Mouse (Mus musculus): Measurements from ENCODE around the gene Lyg2. TPM values are rescaled to one million over a fixed set of nuclear protein-coding genes. Genes with fewer than 3 reads are reported as not detected.

Gene Lyg2
- total and polyA plus RNA-seq, 2 experiments from 2014 or later = not detected

- DNase-seq (ENCODE audit: low spot score) (no peak), ATAC-seq (ENCODE audit: insufficient read depth, low read depth) (no peak)
- no peak overlapping the region for H3K9ac ChIP-seq (replicated peaks; ENCODE audit: low read depth, low read length)
- H3K36me3 ChIP-seq (replicated peaks; ENCODE audit: control insufficient read depth, insufficient read depth, low read length) = no peaks in the 10 kb centered on the region
- WGBS = 51% methylated on average over 10 of the region's 10 CpGs
- H3K27me3 ChIP-seq (ENCODE audit: control insufficient read depth, insufficient read depth, low read length) = no peaks in the 10 kb centered on the region
- H3K9me3 ChIP-seq (replicated peaks; ENCODE audit: control insufficient read depth, low read length) = no peaks in the 10 kb centered on the region
- H3K27ac ChIP-seq (ENCODE audit: low read depth) = no peak overlapping the region
- no peak overlapping the region for H3K4me2 ChIP-seq (ENCODE audit: low read depth, low read length)
- H3K4me3 ChIP-seq (ENCODE audit: low read depth, low read length) = no peak overlapping the region
- no peak for TF ChIP-seq EP300 (IDR thresholded peaks at IDR 0.05; ENCODE audit: low read depth)
- TF ChIP-seq CTCF (IDR thresholded peaks at IDR 0.05; ENCODE audit: low read depth) = no peak
- peaks cover 15% of the 10 kb centered on the region for H3K4me1 ChIP-seq (ENCODE audit: control insufficient read depth, insufficient read depth)
Measured at GRCm38 (mm10) chr1:37868640-37869039, 47.7 kb downstream of the Lyg2 start.

- no peak for ATAC-seq (ENCODE audit: insufficient read depth, low read depth)
- Histone ChIP-seq H3K4me3 (ENCODE audit: low read depth, low read length) (no peak overlapping the region), H3K9me3 (replicated peaks; ENCODE audit: control insufficient read depth, low read length) (no peaks in the 10 kb centered on the region), H3K36me3 (replicated peaks; ENCODE audit: control insufficient read depth, insufficient read depth, low read length) (no peaks in the 10 kb centered on the region), H3K9ac (replicated peaks; ENCODE audit: low read depth, low read length) (no peak overlapping the region), H3K4me2 (ENCODE audit: low read depth, low read length) (no peak overlapping the region), H3K27ac (ENCODE audit: low read depth) (no peak overlapping the region), H3K27me3 (ENCODE audit: control insufficient read depth, insufficient read depth, low read length) (no peaks in the 10 kb centered on the region), H3K4me1 (ENCODE audit: control insufficient read depth, insufficient read depth) (peaks cover 11% of the 10 kb centered on the region; the same call in 1 of the 2 replicates)
- DNase-seq (ENCODE audit: low spot score) = no peak
- no peak for TF ChIP-seq CTCF (IDR thresholded peaks at IDR 0.05; ENCODE audit: low read depth)
- TF ChIP-seq EP300 (IDR thresholded peaks at IDR 0.05; ENCODE audit: low read depth) = no peak
- WGBS = 58% methylated on average over 10 of the region's 10 CpGs
Measured at GRCm38 (mm10) chr1:37867684-37868322, 48.5 kb downstream of the Lyg2 start.

- 67% methylated on average over 1 of the region's 1 CpGs for WGBS
- TF ChIP-seq EP300 (IDR thresholded peaks at IDR 0.05; ENCODE audit: low read depth) (no peak), CTCF (IDR thresholded peaks at IDR 0.05; ENCODE audit: low read depth) (peak; percentile 63)
- Histone ChIP-seq H3K27me3 (ENCODE audit: control insufficient read depth, insufficient read depth, low read length) (no peaks in the 10 kb centered on the region), H3K9me3 (replicated peaks; ENCODE audit: control insufficient read depth, low read length) (no peaks in the 10 kb centered on the region), H3K4me3 (ENCODE audit: low read depth, low read length) (no peak overlapping the region), H3K36me3 (replicated peaks; ENCODE audit: control insufficient read depth, insufficient read depth, low read length) (no peaks in the 10 kb centered on the region), H3K4me1 (ENCODE audit: control insufficient read depth, insufficient read depth) (peaks cover 11% of the 10 kb centered on the region; the same call in 1 of the 2 replicates), H3K9ac (replicated peaks; ENCODE audit: low read depth, low read length) (no peak overlapping the region), H3K27ac (ENCODE audit: low read depth) (no peak overlapping the region), H3K4me2 (ENCODE audit: low read depth, low read length) (no peak overlapping the region)
- peak; percentile 8 for DNase-seq (ENCODE audit: low spot score)
- ATAC-seq (ENCODE audit: insufficient read depth, low read depth) = no peak
Measured at GRCm38 (mm10) chr1:37867056-37867455, 49.2 kb downstream of the Lyg2 start.

GRCm38 (mm10) chr1:37866286-37866685 is 50.0 kb downstream of the Lyg2 start, which contains the start of gene Tsga10:
Gene Tsga10 (minus strand): TSS chr1:37866429.
- peak within 1 kb of the TSS; percentile 91 for H3K4me2 ChIP-seq (ENCODE audit: low read depth, low read length)
- ATAC-seq (ENCODE audit: insufficient read depth, low read depth) (no peak), DNase-seq (ENCODE audit: low spot score) (no peak)
- TF ChIP-seq CTCF (IDR thresholded peaks at IDR 0.05; ENCODE audit: low read depth) (no peak), EP300 (IDR thresholded peaks at IDR 0.05; ENCODE audit: low read depth) (no peak)
- WGBS = 82% methylated on average over 6 of the region's 6 CpGs
- H3K4me3 ChIP-seq (ENCODE audit: low read depth, low read length) = peak within 1 kb of the TSS; percentile 58
- H3K36me3 ChIP-seq (replicated peaks; ENCODE audit: control insufficient read depth, insufficient read depth, low read length) = no peaks in the 10 kb centered on the region
- peak within 1 kb of the TSS; percentile 59 for H3K9ac ChIP-seq (replicated peaks; ENCODE audit: low read depth, low read length)
- peaks cover 6% of the 10 kb centered on the region; the same call in 1 of the 2 replicates for H3K4me1 ChIP-seq (ENCODE audit: control insufficient read depth, insufficient read depth)
- H3K9me3 ChIP-seq (replicated peaks; ENCODE audit: control insufficient read depth, low read length) = no peaks in the 10 kb centered on the region
- peak within 1 kb of the TSS; percentile 92 for H3K27ac ChIP-seq (ENCODE audit: low read depth)
- H3K27me3 ChIP-seq (ENCODE audit: control insufficient read depth, insufficient read depth, low read length) = no peaks in the 10 kb centered on the region

GRCm38 (mm10) chr1:37865401-37866215 is 50.7 kb downstream of the Lyg2 start:
- H3K4me3 ChIP-seq (ENCODE audit: low read depth, low read length) = peak overlapping the region; percentile 58
- peak overlapping the region; percentile 59 for H3K9ac ChIP-seq (replicated peaks; ENCODE audit: low read depth, low read length)
- WGBS = 11% methylated on average over 23 of the region's 23 CpGs
- no peaks in the 10 kb centered on the region for H3K27me3 ChIP-seq (ENCODE audit: control insufficient read depth, insufficient read depth, low read length)
- ATAC-seq (ENCODE audit: insufficient read depth, low read depth) (no peak), DNase-seq (ENCODE audit: low spot score) (peak; percentile 11)
- peak overlapping the region; percentile 92 for H3K27ac ChIP-seq (ENCODE audit: low read depth)
- peak overlapping the region; percentile 91 for H3K4me2 ChIP-seq (ENCODE audit: low read depth, low read length)
- TF ChIP-seq EP300 (IDR thresholded peaks at IDR 0.05; ENCODE audit: low read depth) (no peak), CTCF (IDR thresholded peaks at IDR 0.05; ENCODE audit: low read depth) (no peak)
- H3K9me3 ChIP-seq (replicated peaks; ENCODE audit: control insufficient read depth, low read length) = no peaks in the 10 kb centered on the region
- H3K36me3 ChIP-seq (replicated peaks; ENCODE audit: control insufficient read depth, insufficient read depth, low read length) = no peaks in the 10 kb centered on the region
- peaks cover 6% of the 10 kb centered on the region; the same call in 1 of the 2 replicates for H3K4me1 ChIP-seq (ENCODE audit: control insufficient read depth, insufficient read depth)
